Mouse (Mus musculus): ENCODE measurements around the gene Foxc2.

- TF ChIP-seq CTCF (IDR thresholded peaks at IDR 0.05; ENCODE audit: borderline replicate concordance, control insufficient read depth, extremely low read depth, insufficient read depth, low read length, poor library complexity) (no peak), POLR2A (IDR thresholded peaks at IDR 0.05; ENCODE audit: control insufficient read depth, extremely low read depth, insufficient read depth, low read length, poor library complexity) (no peak)
Observed at GRCm38 (mm10) chr8:121162906-121163695, 47.1 kb downstream of the Foxc2 start.
